Mouse (Mus musculus) heart, postnatal 36 days (tissue): ENCODE measurements around the gene Ipmk. TPM values are rescaled to one million over a fixed set of nuclear protein-coding genes. Genes with fewer than 3 reads are reported as not detected.
"Not testable (repeated sequence)": the region's sequence is repeated elsewhere in the genome, so short reads cannot be mapped to it uniquely, and the experiment has no call there.

ENCODE experiments used
- DNase-seq, 2 experiments: peaks; one replicate each; pipeline ENCODE4 v3.0.0; 2021 to 2022
- intact Hi-C: fragments of 180-260 bp; cut with DNase I; formaldehyde crosslinking; loops from one replicate; pipeline ENCODE4 v1.15.1; 2025
- total RNA-seq, 2 experiments: library from RNA; stranded (reverse); gene quantifications; 2 replicates each; pipeline ENCODE4 v1.2.3; 2021

The Ipmk gene
- total RNA-seq, 2 experiments from 2014 or later = 14.3 to 15.5 TPM

DNA sequence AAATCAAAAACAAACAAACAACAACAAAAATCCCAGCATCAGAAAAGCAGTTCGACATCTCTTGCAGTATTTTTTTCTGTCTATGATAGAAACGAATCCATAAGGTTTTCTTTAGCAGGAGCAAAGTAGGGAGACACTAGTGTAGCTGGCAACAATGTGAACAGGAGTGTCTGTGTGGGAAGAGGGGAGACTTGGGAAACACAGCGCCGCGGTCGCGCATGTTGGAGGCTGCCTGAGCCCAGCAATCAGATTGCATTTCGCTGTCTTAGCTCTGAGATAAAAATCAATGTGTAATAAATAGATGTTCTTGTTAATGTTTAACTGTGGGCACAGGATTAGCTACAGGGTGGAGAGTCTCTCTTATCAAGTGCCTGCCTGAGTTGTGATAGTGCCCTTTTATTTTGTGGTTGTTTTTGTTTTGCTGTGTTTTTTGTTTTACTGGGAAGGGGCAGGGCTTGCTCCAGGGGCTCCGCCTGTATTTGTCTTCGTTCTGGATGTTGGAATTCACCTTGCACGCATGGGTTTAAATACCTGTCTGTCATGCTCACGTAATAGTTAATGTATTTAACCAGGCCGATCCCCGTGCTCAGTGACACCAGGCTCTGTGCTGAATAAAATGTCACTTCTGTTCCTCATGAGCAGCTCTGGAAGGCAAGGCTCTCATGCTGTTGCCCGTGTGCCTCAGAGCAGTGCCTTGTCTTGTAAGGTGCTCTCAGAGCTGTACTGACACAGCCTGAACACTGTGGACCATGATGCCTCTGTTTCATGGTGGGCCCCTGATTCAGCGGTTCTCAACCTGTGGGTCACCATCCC is 20.8 kb downstream of the Ipmk start:
- intact Hi-C loops = no loop called here
- no peak for DNase-seq

DNA sequence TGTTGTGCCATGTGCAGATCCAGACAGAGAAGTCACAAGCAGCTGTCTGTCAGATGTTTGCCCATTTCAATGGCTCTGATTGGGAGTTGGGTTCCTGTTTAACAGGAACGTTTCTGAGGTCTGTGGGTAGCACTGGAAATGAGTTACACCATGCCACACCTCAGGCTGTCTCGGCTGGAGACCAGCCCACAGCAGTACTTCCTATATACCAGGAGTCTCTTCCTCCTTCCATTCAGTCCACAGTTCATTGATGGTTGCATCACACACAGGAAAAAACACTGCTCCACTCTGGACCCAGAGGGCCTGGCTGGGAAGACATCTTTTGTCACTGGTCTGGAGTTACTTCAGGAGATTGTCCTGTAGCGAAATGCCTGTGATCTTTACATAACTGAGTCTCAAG is 21.9 kb downstream of the Ipmk start:
- no peak for DNase-seq
- intact Hi-C loops = no loop called here

DNA sequence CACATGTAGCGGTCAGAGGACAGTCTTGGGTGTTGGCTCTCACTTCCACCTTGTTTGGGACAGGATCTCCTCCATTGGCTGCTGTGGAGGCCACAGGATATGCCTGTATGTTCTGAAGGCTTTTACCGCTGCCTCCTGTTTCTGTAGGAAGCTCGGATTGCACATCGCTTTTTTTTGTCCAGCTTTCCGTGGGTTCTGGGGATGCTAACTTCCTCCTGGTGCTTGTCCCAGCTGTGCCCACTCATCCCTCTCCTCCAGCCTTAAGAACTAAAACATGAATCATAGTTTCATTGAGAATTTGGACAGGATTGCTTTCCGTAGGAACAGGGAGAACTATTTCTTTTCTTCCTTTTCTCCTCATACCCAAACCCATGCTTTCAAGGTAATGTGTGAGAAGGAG is 24.3 kb downstream of the Ipmk start:
- DNase-seq = no peak
- intact Hi-C loops = no loop called here

DNA sequence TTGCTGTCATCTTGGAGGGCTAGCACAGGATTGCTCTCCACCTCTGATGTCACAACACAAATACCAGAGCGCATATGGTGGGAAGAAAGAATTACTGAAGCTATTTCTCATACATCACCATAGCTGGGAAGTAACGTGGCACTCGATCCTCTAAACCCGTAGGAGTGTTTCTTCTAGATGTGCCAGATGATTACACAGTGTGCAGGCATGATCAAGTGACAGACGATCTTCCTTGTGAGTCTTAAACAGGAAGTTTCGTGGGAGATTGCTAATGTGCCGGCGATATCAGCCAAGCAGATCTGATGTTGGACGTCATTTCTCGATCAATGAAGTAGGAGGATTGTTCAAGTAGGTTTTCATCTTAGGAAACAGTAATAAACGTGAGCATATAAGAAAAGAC is 26.1 kb downstream of the Ipmk start:
- intact Hi-C loops = no loop called here
- no peak for DNase-seq

DNA sequence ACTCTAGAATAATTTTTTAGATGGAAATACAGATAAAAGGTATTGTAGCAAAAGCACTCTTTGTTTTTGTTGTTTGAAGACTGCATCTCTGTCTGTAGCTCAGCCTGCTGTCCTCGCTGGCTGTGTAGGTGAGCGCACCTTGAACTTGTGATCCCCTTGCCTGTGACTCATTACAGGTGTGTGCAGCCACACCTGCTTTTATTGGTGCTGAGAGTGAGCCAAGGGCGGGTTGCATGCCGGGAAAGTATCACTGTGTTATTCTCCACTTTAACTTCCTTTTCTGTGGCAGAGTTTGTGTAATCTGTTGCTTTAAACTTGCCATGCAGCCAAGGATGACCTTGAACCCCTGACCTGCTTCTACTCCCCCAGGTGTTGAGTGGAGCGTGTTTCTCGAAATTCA is 28.5 kb downstream of the Ipmk start:
- no peak for DNase-seq
- intact Hi-C loops = no loop called here

DNA sequence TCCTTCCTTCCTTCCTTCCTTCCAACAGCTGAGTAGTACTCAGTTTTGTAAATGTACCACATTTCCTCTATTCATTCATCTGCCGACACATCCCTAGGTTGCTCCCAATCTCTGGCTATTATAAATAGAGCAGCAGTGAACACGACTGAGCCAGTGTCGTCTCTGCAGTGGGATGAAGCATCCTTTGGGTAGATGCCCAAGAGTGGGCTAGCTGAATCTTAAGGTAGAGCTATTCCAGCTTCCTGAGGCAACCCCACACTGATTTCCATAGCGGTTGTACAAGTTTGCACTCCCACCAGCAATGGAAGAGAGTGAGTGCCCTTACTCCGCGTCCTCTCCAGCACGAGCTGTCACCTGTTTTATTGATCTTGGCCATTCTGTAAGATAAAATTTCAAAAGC is 32.8 kb downstream of the Ipmk start:
- DNase-seq = no peak
- intact Hi-C loops = no loop called here

DNA sequence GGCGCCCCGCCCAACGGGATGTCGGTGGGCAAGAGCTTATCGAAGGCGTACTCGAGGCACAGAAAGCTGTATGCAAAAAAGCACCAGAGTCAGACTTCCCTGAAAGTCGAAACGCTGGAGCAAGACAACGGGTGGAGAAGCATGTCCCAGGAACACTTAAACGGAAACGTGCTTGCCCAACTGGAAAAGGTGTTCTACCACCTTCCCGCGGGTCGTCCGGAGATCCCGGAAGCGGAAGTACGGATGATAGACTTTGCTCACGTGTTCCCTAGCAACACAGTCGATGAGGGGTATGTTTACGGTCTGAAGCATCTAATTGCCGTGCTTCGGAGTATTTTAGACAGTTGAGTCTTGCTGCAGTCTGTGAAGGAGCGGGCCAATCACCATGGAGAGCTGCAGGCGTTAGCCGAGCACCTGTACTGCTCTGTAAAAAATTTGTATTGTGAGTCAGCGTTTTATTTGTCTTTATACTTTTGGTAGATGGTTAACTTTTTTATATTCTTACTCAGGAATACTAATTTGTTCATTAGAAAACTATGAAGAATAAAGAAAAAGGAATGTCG is 34.0 kb downstream of the Ipmk start:
- intact Hi-C loops = no loop called here
- DNase-seq = no peak

DNA sequence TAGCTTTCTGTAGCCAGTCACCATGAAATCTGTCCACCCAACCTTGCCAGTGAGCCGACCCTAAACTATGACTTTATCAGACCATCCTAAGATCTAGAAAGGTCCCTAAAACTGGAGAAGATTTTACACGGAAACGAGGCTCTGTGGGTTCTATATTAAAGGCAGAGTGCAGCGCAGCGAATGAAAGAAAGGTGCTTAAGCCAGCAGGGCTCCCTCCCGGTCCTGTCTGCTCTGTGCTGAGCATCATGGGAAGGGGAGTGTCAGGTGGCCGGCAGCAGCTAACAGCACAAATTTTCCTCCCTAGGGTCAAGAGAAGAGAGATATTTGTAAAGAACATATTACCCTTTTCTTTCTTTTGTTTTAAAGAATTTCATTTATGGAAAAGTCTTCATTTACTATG is 34.5 kb downstream of the Ipmk start:
- intact Hi-C loops = no loop called here

DNA sequence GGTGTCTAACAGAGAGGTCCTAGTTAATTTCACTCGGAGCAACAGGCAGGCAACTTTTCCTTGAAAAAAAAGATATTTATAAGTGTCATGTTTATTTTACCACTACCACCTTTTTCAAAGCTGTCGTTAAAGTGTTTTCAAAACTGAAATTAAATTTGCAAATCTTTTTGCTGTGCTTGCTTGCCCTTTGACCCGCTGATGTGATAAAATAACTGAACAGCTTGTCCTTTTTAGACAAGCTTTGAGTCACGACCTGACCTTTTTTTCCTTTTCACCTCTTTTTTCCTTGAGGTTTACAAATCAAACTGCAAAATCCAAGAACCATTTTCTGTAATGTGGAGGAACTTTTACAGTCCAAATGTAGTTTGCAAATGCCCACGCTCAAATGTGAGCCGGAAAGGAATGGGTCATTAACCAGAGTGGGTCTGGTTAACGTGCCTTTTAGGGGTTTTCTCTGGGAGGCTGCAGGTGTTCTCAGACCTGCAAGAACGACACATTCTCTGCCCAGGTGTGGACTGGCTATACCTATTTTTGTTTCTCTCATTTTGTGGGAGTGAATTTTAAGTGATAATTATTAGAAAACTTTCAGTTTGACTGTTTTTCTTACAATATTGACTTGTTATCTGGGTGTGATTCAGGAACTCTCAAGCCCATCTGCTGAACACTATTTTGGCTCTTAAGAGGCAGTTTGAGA is 35.4 kb downstream of the Ipmk start:
- no peak for DNase-seq
- intact Hi-C loops = no loop called here

More for the DNA sequence above, 34.5 kb downstream of the Ipmk start:
- no peak for DNase-seq

DNA sequence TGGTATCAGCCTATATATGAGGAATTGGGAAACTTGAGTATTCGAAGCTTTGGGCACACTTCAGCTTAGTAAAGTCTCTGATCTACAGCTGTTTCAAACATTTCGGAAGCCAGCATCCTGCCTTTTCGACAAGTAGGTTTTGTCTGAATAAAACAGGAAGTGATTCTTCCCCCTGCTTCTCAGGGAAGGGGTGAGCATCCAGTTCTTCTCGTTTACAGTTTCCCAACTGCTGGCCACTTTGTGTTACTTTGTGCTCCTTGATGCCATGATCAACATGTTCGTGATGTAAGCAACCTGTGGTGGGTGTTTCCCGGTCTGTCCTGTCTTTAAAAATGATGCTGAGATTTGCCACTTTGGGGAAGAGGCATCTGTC is 36.0 kb downstream of the Ipmk start:
- DNase-seq, intact Hi-C loops: not testable (repeated sequence)

DNA sequence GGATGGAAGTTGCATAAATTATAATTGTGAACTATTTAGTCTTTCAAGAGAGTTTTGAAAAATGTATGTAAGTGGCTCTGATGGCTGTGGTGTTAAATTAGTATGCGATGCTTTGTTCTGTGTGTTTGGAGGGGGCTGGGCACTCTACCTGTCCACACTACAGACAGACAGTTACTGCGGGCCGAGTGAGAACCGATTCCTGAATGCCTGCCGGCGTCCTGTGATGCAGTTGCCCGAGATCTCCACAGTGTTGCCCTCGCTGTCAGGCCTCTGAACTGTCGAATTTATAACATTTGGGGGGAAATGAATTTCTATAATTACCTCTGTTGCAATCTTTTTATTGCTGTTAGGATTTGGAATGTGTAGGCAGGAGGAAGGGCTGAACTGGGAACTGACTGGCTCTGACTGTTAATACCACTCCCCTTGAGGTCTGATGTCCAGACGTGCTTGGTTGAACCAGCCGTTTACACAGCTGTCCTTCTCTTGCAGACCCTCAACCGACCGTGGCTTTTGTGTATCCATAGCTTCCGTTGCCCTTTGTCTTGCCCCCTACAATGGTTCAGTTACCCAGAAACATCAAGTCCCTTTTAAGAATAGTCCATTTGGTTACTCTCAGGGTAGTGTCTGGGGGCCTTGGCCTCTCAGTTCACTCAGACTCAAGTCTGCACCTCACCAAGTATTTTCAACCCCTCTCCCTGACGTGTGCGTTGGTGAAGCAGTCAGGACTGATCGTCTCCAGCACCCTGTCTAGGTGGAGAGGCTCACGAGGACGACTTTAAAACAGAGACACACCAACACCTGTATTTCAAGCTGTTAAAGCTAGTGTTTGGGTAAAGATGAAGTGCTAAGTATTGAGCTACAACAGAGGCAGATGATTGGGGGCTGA is 36.8 kb downstream of the Ipmk start:
- DNase-seq = no peak
- intact Hi-C loops = no loop called here

DNA sequence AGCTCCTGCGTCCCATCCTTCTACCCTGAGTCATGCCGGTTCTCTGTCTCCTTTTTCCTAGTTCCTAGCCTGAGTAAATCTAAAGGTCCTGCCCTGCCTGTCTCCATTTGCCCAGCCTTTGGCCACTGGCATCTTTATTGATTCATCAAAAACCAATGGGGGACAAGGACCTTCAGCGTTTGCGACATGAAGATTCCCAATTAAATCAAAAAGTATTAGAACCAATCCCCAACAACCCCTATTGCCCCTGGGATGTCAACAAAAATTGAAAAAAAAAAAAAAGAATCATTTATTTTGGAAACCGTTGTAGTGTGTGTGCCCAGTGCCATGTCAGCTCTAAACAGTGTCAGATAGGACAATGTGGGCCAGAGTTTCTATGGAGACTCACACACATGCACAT is 41.7 kb downstream of the Ipmk start:
- intact Hi-C loops = no loop called here

DNA sequence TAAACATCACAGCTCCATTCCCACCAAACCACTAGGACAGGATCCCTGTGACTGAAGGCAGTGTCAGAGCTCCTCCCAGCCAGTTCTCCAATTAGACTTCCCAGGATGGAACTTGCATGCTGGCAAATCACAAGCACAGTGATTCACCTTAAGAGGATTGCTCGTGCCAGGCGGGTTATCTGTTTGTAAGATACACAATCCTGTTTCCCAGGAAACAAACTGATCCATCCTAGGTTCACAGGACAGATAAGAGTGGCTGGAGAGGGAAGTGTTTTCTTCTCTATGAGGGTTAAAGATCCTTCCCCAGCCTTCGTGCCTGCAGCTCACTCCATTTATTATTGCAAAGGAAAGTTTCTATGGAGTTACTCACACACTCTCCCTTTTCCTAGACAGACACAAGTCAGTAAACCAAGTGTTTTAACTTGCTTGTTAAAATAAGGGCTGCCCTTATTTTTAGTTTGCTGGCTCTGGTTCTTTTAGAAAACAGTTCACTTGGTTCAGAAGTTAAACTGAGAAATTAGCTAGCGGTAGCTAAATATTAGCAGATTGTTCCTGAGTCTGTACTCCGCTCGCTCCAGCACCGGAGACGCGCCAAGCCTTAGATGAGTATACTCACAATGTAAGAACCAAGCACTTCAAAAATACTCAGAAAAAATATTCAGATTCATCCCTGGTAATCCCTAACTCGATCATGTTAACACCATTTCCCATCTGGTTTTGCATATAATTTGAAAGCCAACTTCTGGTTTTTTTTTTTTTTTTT is 51.0 kb downstream of the Ipmk start:
- DNase-seq = no peak
- intact Hi-C loops = no loop called here

More for the DNA sequence above, 41.7 kb downstream of the Ipmk start:
- DNase-seq = no peak

DNA sequence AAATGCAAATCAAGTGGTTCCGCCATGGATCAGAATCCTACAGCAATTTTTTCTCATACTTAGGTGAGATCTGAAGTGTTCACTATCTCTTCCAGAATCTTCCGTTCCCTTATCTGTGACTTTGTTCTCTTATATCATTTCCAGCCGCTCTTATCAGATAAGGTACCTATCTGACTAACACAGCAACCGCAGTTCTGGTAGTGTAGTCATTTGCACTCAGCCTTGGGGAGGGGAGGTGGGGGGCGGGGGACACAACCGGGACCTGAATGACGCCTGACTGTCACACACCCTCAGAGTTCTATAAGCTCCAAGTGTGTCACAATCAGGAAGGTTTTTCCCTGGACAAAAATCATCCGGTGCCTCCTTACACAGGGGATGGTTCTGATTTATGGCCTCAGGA is 51.8 kb downstream of the Ipmk start:
- intact Hi-C loops = no loop called here
- no peak for DNase-seq

DNA sequence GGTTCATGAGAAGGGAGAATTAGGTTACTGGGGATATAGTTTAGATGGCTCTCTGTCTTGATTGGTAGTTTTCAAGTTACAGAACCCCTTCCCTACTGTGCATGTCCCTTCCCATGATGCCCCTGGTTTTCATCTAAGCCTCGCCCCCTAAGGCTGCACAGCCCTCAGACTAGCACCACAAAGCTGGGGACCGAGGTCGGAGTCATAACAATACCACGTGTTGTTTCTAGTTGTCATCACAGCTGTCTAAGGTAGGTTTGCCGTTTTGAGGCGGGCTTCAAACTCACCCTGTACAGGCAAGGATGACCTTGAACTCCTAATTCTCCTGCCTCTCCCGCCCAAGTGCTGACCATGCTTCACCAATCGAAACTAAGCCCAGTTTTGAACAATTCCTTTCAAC is 52.4 kb downstream of the Ipmk start:
- intact Hi-C loops = loop anchor here (5.0 kb wide), 1 partner anchor 763 kb away; no protein-coding TSS in a partner anchor
- no peak for DNase-seq

DNA sequence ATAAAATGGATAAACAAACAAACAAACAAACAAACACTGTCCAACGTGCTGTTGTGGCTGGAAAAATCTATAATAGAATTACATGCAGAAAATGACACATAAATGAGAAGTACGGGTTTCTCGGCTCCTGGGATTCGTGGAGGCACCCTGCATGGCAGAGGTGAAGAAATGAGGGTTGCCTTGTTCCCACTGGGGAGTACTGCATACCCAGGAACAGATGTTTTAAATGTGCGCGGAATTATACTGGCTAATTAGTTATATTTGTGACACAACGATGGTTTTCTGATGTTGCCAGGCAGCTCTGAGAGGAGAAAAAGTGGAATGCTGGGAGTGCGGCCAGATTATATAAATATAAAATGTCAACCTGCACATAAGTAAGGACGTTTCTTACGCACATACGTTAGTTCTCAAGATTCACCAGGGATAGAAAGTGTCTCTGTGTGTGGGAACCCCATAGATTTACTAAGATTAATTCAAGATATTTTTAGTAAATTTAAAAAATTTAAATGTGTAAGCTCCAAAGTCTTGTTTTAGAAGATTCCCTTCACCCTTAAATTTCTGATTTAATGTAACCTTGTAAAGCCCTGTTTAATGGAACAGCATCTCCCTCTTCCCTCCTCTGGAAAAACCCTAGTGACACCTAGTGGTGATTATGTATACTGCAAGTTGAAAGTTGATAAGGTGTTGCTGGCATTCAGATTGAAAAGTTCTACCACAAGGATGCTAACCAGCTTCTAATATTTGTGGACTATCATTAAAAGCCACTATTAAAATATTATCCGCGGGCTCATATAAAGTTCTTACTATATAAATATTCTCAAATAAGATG is 53.5 kb downstream of the Ipmk start:
- DNase-seq = peak in 1 of 2 experiments; percentile 7

DNA sequence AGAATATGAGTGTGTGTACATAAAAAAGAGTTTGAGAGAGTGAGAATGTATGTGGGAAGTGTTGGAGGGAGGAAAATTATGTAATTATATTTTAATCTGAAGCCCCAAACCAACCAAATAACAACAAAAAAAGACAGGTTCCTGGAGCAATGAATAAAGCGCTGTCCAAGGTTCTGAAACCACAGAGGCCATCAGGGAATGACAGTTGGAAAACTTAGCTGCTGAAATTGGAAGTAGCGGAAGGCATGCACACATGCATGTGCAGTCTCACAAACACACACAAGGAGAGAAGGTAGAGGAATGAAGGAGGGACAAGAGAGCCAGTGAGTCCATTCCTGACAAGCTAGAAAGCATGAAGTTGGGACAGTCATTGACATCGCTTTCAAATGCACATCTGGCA is 56.1 kb downstream of the Ipmk start:
- DNase-seq = no peak

More for the DNA sequence above, 53.5 kb downstream of the Ipmk start:
- intact Hi-C loops = loop anchor here (1.0 to 5.0 kb wide), 2 partner anchors 74 to 764 kb away; no protein-coding TSS in a partner anchor

DNA sequence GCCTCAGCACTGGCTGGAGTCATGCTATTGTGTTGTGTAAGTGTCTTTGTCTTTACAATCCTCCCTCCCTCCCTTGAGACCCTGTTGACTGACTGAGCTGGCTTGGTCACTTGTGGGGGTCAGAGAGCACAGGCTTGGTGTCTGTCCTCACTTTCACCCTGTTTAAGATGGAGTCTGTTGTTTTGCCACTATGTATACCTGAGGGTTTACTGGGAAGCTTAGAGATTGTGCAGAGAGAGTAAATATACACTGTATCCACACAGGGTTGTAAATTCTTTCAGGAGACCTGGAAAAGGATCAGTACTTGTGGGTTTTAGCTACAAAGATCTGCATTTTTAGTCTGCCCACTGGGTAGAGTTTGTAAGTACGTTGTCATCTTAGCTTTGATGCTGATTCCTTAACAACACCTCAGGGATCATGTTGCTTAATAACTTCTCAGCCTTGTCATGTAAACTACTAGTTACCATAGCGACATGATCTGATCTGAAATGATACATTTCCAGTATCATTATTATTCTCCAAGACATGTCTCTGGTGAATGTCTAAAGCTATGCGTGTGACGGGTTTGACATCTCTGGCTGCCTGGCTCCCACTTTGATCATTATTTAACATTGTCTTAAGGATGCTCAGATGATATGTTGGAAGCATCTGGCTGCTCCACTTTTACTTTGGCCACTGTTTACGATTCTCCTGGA is 58.1 kb downstream of the Ipmk start:
- no peak for DNase-seq
- intact Hi-C loops = no loop called here

More for the DNA sequence above, 56.1 kb downstream of the Ipmk start:
- intact Hi-C loops = loop anchor here (5.0 kb wide), 1 partner anchor 766 kb away; no protein-coding TSS in a partner anchor
